Mouse (Mus musculus) midbrain, postnatal 0 days (tissue): ENCODE measurements around the gene Rslcan18. TPM values are rescaled to one million over a fixed set of nuclear protein-coding genes. Genes with fewer than 3 reads are reported as not detected.

ENCODE experiments used
- ATAC-seq: fragments of 200-750 bp; cut with Nextera tagmentation; 2 replicates; pipeline ENCODE4 v1.8.0; 2017; ENCODE audit warnings: moderate number of reproducible peaks, mild to moderate bottlenecking, moderate TSS enrichment, moderate library complexity; ENCODE audit not compliant: low FRiP score
- DNase-seq: peaks from one replicate; pipeline ENCODE4 v3.0.0-alpha.2; 2015; ENCODE audit warnings: low spot score
- H3K27ac ChIP-seq: fragments of 300-500 bp; sonication (generic); 2 replicates; pipeline ENCODE4 v1.5.1; 2014; ENCODE audit warnings: low read depth, mild to moderate bottlenecking, low read length, mixed read lengths
- H3K27me3 ChIP-seq: fragments of 300-500 bp; sonication (generic); 2 replicates; pipeline ENCODE4 v1.6.1; 2014; ENCODE audit warnings: low read length, control low read depth, mixed read lengths; ENCODE audit not compliant: insufficient read depth
- H3K36me3 ChIP-seq: fragments of 300-500 bp; sonication (generic); 2 replicates; pipeline ENCODE4 v1.6.1; 2014; ENCODE audit warnings: low read length, control low read depth, mixed read lengths; ENCODE audit not compliant: insufficient read depth
- H3K4me1 ChIP-seq: fragments of 300-500 bp; sonication (generic); 2 replicates; pipeline ENCODE4 v1.6.1; 2014; ENCODE audit warnings: mild to moderate bottlenecking, control low read depth, antibody characterized with exemption, low read length, mixed read lengths; ENCODE audit not compliant: insufficient read depth
- H3K4me2 ChIP-seq: fragments of 300-500 bp; sonication (generic); 2 replicates; pipeline ENCODE4 v1.6.1; 2014; ENCODE audit warnings: low read depth, mild to moderate bottlenecking, low read length, mixed read lengths; ENCODE audit not compliant: poor library complexity, severe bottlenecking
- H3K4me3 ChIP-seq: fragments of 300-500 bp; sonication (generic); 2 replicates; pipeline ENCODE4 v1.5.1; 2014; ENCODE audit warnings: low read depth, mild to moderate bottlenecking, low read length, moderate library complexity
- H3K9ac ChIP-seq: fragments of 300-500 bp; sonication (generic); replicated peaks from 2 replicates; pipeline ENCODE4 v1.6.1; 2014; ENCODE audit warnings: mild to moderate bottlenecking, low read length, moderate library complexity, mixed read lengths; ENCODE audit not compliant: poor library complexity, severe bottlenecking
- H3K9me3 ChIP-seq: fragments of 300-500 bp; sonication (generic); 2 replicates; pipeline ENCODE4 v1.6.1; 2016; ENCODE audit warnings: low read length, control low read depth
- CTCF ChIP-seq: IDR thresholded peaks from 2 replicates; pipeline ENCODE4 v1.5.1; 2016; ENCODE audit warnings: antibody characterized with exemption, mild to moderate bottlenecking
- WGBS: fragments of 180-500 bp; shearing (Covaris S2); extraction: QIAGEN DNeasy Blood & Tissue Kit; methylation state at CpG from one replicate; pipeline ENCODE4 v1.1.7; 2014; 5-methylcytosine and 5-hydroxymethylcytosine counted together
- polyA plus RNA-seq: library from polyadenylated mRNA; unstranded; fragments of >200 nt; fragmentation: Nextera tagmentation; extraction: Ambion mirVana; gene quantifications from 2 replicates; pipeline ENCODE4 v1.2.1, GENCODE M21; 2015
- total RNA-seq: library from RNA; depleted of rRNA; stranded (reverse); fragments of >200 nt; gene quantifications from 2 replicates; pipeline ENCODE4 v1.2.3, GENCODE M21; 2014

Rslcan18 gene
- total and polyA plus RNA-seq, 2 experiments from 2014 or later: not detected

DNA sequence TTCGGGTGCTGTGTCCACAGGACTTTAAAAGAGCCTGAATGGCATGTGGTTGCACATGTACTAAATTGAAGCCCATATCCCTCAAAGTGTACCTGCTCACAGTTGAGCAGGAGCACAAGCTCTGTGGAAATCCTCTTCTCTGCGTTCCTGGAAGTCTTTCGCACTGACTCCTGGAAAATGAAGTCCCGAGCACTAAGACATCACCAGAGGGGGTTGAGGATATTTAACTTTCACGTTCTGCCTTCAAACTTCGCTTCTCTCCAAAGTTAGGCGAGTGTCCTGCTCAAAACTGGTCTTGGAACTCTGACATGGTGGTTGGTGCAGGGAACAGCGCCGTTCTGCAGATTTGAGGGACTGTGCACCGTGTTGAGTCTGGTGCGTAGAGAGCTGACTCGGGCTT, 4.0 kb downstream of the Rslcan18 start:
- WGBS: 82% methylated on average over 12 of the region's 12 CpGs
- no peak for DNase-seq

DNA sequence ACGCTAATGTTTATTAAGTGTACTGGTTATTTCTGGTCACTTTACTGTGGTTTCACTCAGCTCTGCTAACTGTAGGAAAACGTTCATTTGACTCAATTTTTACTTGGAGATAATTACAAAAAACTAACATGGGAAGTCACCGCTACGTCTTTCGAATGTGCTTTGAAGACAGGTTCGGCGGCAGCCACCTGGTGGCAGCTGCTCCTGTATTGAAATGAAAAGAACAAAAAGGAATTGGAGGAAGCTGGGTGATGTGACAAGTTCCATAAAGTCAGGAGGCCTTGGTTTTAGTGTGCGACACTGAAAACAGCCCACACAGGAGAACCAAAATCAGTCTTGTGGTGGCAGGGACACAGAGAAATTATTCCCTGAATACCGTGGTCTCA, 7.2 kb downstream of the Rslcan18 start:
- H3K4me1 ChIP-seq: no peaks in the 10 kb centered on the region
- H3K36me3 ChIP-seq: no peaks in the 10 kb centered on the region
- peak overlapping the region; percentile 65 for H3K4me3 ChIP-seq
- peak overlapping the region; percentile 44 for H3K4me2 ChIP-seq
- no peaks in the 10 kb centered on the region for H3K9me3 ChIP-seq
- ATAC-seq: peak; percentile 77
- no peak overlapping the region for H3K9ac ChIP-seq
- H3K27me3 ChIP-seq: no peaks in the 10 kb centered on the region
- 5% methylated on average over 9 of the region's 9 CpGs for WGBS
- DNase-seq: peak; percentile 76
- H3K27ac ChIP-seq: no peak overlapping the region
- TF ChIP-seq CTCF: peak; percentile 59; the same call in 1 of the 2 replicates

More for the DNA sequence above, 4.0 kb downstream of the Rslcan18 start:
- no peak for TF ChIP-seq CTCF
- Histone ChIP-seq H3K9me3 (no peaks in the 10 kb centered on the region), H3K4me3 (no peak overlapping the region), H3K4me2 (no peak overlapping the region), H3K9ac (no peak overlapping the region), H3K27ac (no peak overlapping the region), H3K27me3 (no peaks in the 10 kb centered on the region), H3K4me1 (no peaks in the 10 kb centered on the region), H3K36me3 (no peaks in the 10 kb centered on the region)
- no peak for ATAC-seq

GRCm38 (mm10) chr13:67108194-67108820, 7.8 kb downstream of the Rslcan18 start, which contains the start of gene Gm28557:
Gene Gm28557, minus strand, starts transcription at chr13:67108604.
- H3K4me1 ChIP-seq: no peaks in the 10 kb centered on the region
- 0% methylated on average over 17 of the region's 17 CpGs for WGBS
- peak; percentile 96 for TF ChIP-seq CTCF
- no peaks in the 10 kb centered on the region for H3K27me3 ChIP-seq
- no peaks in the 10 kb centered on the region for H3K36me3 ChIP-seq
- ATAC-seq (peak; percentile 98), DNase-seq (peak; percentile 98)
- peak within 1 kb of the TSS; percentile 56 for H3K9ac ChIP-seq
- H3K4me3 ChIP-seq: peak within 1 kb of the TSS; percentile 65
- H3K27ac ChIP-seq: peak within 1 kb of the TSS; percentile 67
- H3K4me2 ChIP-seq: peak within 1 kb of the TSS; percentile 88
- H3K9me3 ChIP-seq: no peaks in the 10 kb centered on the region

DNA sequence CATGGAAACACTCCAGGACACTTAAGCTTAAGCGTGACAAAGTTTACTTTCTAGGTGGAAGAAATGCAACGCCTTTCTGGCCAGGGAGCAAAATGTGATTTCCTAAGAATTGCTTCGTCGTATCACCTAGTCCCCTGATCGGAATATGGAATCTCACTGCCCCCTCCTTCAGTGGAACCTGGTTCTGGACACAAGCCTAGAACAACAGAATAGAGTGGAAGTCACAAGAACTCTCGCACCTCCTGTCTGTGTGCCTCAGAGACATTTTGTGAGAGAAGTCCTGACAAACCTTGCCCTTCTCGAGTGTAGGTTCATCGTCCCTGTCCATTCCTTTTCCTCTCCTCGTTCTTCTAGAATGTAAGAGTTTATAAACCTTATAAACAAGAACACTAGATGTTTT, 8.4 kb downstream of the Rslcan18 start:
- Histone ChIP-seq H3K36me3 (no peaks in the 10 kb centered on the region), H3K4me1 (no peaks in the 10 kb centered on the region), H3K9me3 (no peaks in the 10 kb centered on the region), H3K4me3 (peak overlapping the region; percentile 65), H3K27me3 (no peaks in the 10 kb centered on the region), H3K27ac (no peak overlapping the region), H3K4me2 (peak overlapping the region; percentile 88), H3K9ac (peak overlapping the region; percentile 56)
- ATAC-seq: no peak
- TF ChIP-seq CTCF: no peak
- 69% methylated on average over 9 of the region's 9 CpGs for WGBS
- DNase-seq: no peak

- TF ChIP-seq CTCF: no peak
- H3K27me3 ChIP-seq: no peaks in the 10 kb centered on the region
- H3K4me2 ChIP-seq: no peak within 1 kb of the TSS
- no peaks in the 10 kb centered on the region for H3K36me3 ChIP-seq
- no peak for ATAC-seq
- H3K9me3 ChIP-seq: no peaks in the 10 kb centered on the region
- H3K4me1 ChIP-seq: no peaks in the 10 kb centered on the region
- DNase-seq: no peak
- H3K9ac ChIP-seq: no peak within 1 kb of the TSS
- no peak within 1 kb of the TSS for H3K4me3 ChIP-seq
- no peak within 1 kb of the TSS for H3K27ac ChIP-seq
- 89% methylated on average over 10 of the region's 10 CpGs for WGBS
These were observed 18.2 kb downstream of the Rslcan18 start, which contains the start of gene Zfp708 for GRCm38 (mm10) chr13:67097876-67098275. Gene Zfp708, minus strand, starts transcription at chr13:67097976.

DNA sequence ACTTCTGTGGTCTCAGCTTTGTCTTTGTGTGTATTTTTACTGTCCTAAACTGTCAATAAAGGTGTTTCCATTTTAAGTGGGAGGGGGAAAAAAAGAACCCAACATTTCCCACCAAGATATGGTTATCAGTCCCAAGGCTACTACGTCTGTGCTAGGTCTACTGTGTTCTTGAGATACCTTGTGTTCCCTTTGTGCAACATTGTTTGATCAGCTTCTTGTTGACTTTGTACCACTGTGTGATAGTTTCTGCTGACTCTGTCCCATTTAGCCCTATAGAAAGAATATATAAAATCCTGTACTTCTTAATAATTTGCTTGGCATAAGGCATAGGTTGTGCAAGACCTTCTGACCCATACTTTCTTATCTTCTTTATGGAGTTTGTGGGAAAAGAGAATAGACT, 25.9 kb downstream of the Rslcan18 start:
- no peak for TF ChIP-seq CTCF
- Histone ChIP-seq H3K4me3 (no peak overlapping the region), H3K9me3 (no peaks in the 10 kb centered on the region), H3K4me2 (no peak overlapping the region), H3K27me3 (no peaks in the 10 kb centered on the region), H3K9ac (no peak overlapping the region), H3K36me3 (no peaks in the 10 kb centered on the region), H3K27ac (no peak overlapping the region), H3K4me1 (no peaks in the 10 kb centered on the region)
- WGBS: 80% methylated on average over 1 of the region's 1 CpGs
- no peak for ATAC-seq
- DNase-seq: no peak
